Mouse (Mus musculus) adrenal gland (tissue): ENCODE measurements around the gene Gm38100.

Source experiments
- intact Hi-C: fragments of 180-260 bp; cut with DNase I; formaldehyde crosslinking; loops from one replicate; pipeline ENCODE4 v1.15.1; 2025

The Gm38100 gene

GRCm38 (mm10) chr1:175967004-175967745, 47.0 kb downstream of the Gm38100 start:
- intact Hi-C loops: no loop called here

- intact Hi-C loops: no loop called here
These were observed 50.6 kb downstream of the Gm38100 start for GRCm38 (mm10) chr1:175970710-175971109.
